Mouse (Mus musculus) E14TG2a.4 (cell line): ENCODE measurements at regions not wholly inside any gene's neighbourhood (a gene's known extent, or its start where the extent isn't known, plus 50 kb on each side); places are given as distances from the start of the nearest gene placed in this dataset.

Source experiments
- CTCF ChIP-seq: conservative IDR thresholded peaks from 2 replicates; pipeline ENCODE4 v1.5.1; 2014; ENCODE audit warnings: low read length
- NANOG ChIP-seq: IDR thresholded peaks from 2 replicates; pipeline ENCODE4 v1.6.1; 2014; ENCODE audit warnings: borderline replicate concordance, low read length, mixed read lengths
- POU5F1 ChIP-seq: IDR thresholded peaks from 2 replicates; pipeline ENCODE4 v1.6.1; 2014; ENCODE audit warnings: low read length, borderline replicate concordance

DNA sequence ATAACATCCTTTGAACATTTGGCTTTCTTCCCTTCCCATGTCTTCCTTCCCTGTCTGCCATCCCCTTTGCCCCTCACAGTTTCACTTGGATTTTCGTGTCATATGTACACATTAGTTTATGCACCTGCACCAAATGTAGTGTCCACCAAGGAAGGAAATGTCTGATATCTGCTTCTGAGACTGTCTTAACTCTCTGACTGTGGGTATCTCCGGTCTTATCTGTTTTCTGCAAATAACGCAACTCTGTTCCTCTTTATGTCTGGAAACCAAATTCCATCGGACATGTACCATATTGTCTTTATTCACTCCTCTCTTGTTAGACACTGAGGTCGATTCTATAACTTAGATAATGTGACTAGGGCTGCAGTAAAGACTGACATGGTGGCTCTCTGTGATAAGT lies 113.6 kb downstream of the Tmem30b start:
- no peak for TF ChIP-seq CTCF
- no peak for TF ChIP-seq POU5F1
- no peak for TF ChIP-seq NANOG
